Mouse (Mus musculus): ENCODE data around the gene Frmd6.

Gene Frmd6

GRCm38 (mm10) chr12:70855678-70856077 is 30.4 kb downstream of the Frmd6 start:
- no peak for DNase-seq

GRCm38 (mm10) chr12:70856776-70857175 is 31.5 kb downstream of the Frmd6 start:
- no peak for DNase-seq

GRCm38 (mm10) chr12:70863281-70863680 is 38.0 kb downstream of the Frmd6 start:
- no peak for DNase-seq

GRCm38 (mm10) chr12:70867780-70868179 is 42.5 kb downstream of the Frmd6 start:
- no peak for DNase-seq

- DNase-seq: peak in 1 of 2 experiments; percentile 46
Measured at GRCm38 (mm10) chr12:70868190-70868987, 43.1 kb downstream of the Frmd6 start.

- DNase-seq: no peak
Measured at GRCm38 (mm10) chr12:70868988-70869291, 43.6 kb downstream of the Frmd6 start.

- no peak for DNase-seq
Measured at GRCm38 (mm10) chr12:70873544-70873943, 48.2 kb downstream of the Frmd6 start.

- no peak for DNase-seq
Measured at GRCm38 (mm10) chr12:70876270-70876998, 51.1 kb downstream of the Frmd6 start.

GRCm38 (mm10) chr12:70877926-70878710 is 52.8 kb downstream of the Frmd6 start:
- peak in 1 of 2 experiments; percentile 60 for DNase-seq

- DNase-seq: no peak
Measured at GRCm38 (mm10) chr12:70880396-70880975, 55.2 kb downstream of the Frmd6 start.

GRCm38 (mm10) chr12:70881340-70881739 is 56.0 kb downstream of the Frmd6 start:
- peak; percentile 70 to 78 for DNase-seq

- DNase-seq: peak; percentile 31 to 65
Measured at GRCm38 (mm10) chr12:70881854-70882253, 56.5 kb downstream of the Frmd6 start.

GRCm38 (mm10) chr12:70883141-70883540 is 57.8 kb downstream of the Frmd6 start:
- DNase-seq: no peak

- DNase-seq: no peak
Measured at GRCm38 (mm10) chr12:70884113-70884512, 58.8 kb downstream of the Frmd6 start.

GRCm38 (mm10) chr12:70884973-70885372 is 59.7 kb downstream of the Frmd6 start:
- DNase-seq: no peak

- no peak for DNase-seq
Measured at GRCm38 (mm10) chr12:70885576-70885975, 60.3 kb downstream of the Frmd6 start.

- no peak for DNase-seq
Measured at GRCm38 (mm10) chr12:70890405-70890804, 65.1 kb downstream of the Frmd6 start.

GRCm38 (mm10) chr12:70890874-70891470 is 65.7 kb downstream of the Frmd6 start:
- DNase-seq: no peak

GRCm38 (mm10) chr12:70895275-70895674 is 70.0 kb downstream of the Frmd6 start:
- DNase-seq: no peak

GRCm38 (mm10) chr12:70896068-70896467 is 70.8 kb downstream of the Frmd6 start:
- DNase-seq: no peak

GRCm38 (mm10) chr12:70897434-70897833 is 72.1 kb downstream of the Frmd6 start:
- no peak for DNase-seq

GRCm38 (mm10) chr12:70898450-70898849 is 73.1 kb downstream of the Frmd6 start:
- no peak for DNase-seq

- no peak for DNase-seq
Measured at GRCm38 (mm10) chr12:70904471-70904870, 79.2 kb downstream of the Frmd6 start.

Measured in lung, postnatal 4 days (tissue).